Mouse (Mus musculus) kidney, adult 10 weeks (tissue): Measurements from ENCODE around the gene Defb48. TPM values are rescaled to one million over a fixed set of nuclear protein-coding genes. Genes with fewer than 3 reads are reported as not detected.

Experiments
- polyA plus RNA-seq: library from polyadenylated mRNA; stranded (reverse); fragments of 350-450 nt; fragmentation: Illumina TruSeq; extraction: RNeasy Lipid Tissue Mini Kit (QIAGEN cat#74804); gene quantifications from one replicate; pipeline ENCODE4 v1.2.3, GENCODE M21; 2014; ENCODE audit warnings: low read depth, low replicate concordance

The Defb48 gene
- polyA plus RNA-seq = not detected

DNA sequence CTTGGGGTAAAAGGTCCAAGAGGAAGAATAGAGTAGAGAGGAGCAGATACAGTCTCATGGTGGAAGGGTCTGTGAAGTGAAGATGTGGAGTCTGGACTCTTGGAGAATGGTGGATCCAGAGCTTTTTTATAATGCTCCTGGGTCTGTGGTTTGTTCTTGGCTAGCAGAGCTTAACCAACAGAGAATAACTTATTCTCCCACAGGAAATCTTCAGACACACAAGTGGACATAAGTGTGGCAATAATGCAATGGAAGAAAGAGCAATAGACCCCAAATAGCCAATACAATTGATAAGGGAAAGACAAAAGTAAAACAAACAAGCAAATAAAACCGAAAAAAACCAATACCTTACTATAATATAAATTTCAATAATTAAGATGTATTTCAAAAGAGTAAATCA is at the start of gene Defb48:
Gene Defb48, minus strand, starts transcription at position 101 of the 400 bp plus-strand sequence.

DNA sequence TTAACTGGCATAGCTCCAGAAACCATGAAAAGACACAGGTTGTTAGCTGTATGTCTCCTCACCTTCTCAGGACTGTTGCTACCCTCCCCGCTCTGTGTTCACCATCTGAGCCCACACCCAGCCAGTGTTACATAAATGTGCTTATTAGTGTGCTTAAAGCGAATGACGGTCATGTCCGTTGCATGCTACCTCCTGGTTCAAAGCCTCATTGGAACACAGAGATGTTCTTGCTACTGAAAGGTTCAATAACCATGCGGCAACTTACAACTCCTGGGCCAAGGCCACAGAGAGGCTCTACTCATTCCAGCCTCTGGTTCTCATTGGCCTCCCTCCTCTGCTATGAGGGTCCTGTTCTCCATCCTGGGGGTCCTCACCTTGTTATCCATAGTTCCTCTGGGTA is 27.2 kb upstream of the Defb48 start, which contains the start of gene Defb43:
Gene Defb43, plus strand, starts transcription at position 301 of the 400 bp plus-strand sequence.

DNA sequence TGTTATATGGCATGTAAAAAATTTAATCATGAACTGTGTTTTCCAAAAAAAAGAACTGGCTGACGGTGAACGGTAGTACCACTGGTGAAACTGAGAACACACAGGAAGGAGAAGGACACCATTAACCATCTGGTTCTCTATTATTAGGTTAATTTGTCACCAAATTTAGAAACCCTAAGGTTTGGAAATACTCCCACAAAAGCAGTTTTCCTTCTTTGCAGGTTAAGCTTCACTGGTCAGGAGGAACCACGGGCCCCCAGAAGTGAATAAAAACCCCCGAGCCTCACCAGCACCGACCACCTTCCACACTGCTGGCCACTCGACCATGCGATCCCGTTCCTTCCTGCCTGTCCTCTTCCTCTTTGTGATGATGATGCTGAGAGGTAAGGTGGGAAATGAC is 13.5 kb upstream of the Defb48 start, which contains the start of gene Defb47:
Gene Defb47, plus strand, starts transcription at position 301 of the 400 bp plus-strand sequence.

Other genes starting within 250 kb of the Defb48 start
- 48.5 TPM for gene Ints6, start 223.3 kb downstream of the Defb48 start, polyA plus RNA-seq
- 11.7 TPM for gene Wdfy2, start 146.8 kb downstream of the Defb48 start, polyA plus RNA-seq
- not detected for gene Defb47, start 13.6 kb upstream of the Defb48 start, polyA plus RNA-seq
- not detected for gene Defb43, start 27.3 kb upstream of the Defb48 start, polyA plus RNA-seq
- gene Defb42, start 62.5 kb upstream of the Defb48 start, polyA plus RNA-seq = 9.8 TPM
- gene Defb30, start 65.5 kb upstream of the Defb48 start, polyA plus RNA-seq = not detected